Mouse (Mus musculus): ENCODE data around the gene Ezr.
"Not testable (repeated sequence)": the region's sequence is repeated elsewhere in the genome, so short reads cannot be mapped to it uniquely, and the experiment has no call there.

DNA sequence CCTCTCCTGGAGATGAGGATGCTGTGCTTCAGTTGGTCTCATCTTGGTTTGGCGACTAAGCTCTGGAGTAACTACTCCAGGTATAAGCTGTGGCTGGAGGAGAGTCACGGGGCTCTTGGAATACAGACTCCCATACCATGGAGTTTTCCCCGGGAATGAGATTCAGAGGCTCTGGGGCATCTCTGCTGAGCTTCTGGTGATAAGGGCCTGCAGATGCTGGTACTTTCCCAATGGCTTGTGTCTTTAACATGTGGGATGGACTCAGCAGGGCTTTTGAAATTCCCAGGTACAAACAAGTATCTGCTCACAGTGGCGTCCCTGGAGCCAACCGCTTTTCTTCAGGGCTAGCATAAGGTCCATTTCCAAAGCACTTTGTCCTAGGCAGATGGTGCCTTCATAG lies 75.2 kb downstream of the Ezr start:
- not testable (repeated sequence) for TF ChIP-seq FLI1 (IDR thresholded peaks at IDR 0.05; ENCODE audit: low read length); GATA1 (IDR thresholded peaks at IDR 0.05; ENCODE audit: borderline replicate concordance, low read length)

Measured in megakaryocyte, embryonic 14.5 days (primary cell).